Mouse (Mus musculus): Measurements from ENCODE around the gene S100z. TPM values are rescaled to one million over a fixed set of nuclear protein-coding genes. Genes with fewer than 3 reads are reported as not detected.
A peak's percentile ranks its signal among the peaks of the same experiment; 100 is the strongest.

The S100z gene
- total RNA-seq (2017), result not detected in 3 replicates

- ATAC-seq (replicated peaks; ENCODE audit: insufficient number of reproducible peaks, low FRiP score, low TSS enrichment, poor library complexity, severe bottlenecking), result no peak
Measured at GRCm38 (mm10) chr13:95478671-95479413, at the start of gene S100z. S100z (minus strand) TSS chr13:95478721.

- ATAC-seq (replicated peaks; ENCODE audit: insufficient number of reproducible peaks, low FRiP score, low TSS enrichment, poor library complexity, severe bottlenecking), result 0 out of 2 replicates have a peak, but pooled peaks have one; percentile 14
Measured at GRCm38 (mm10) chr13:95524674-95525491, 46.4 kb upstream of the S100z start, which contains the start of gene F2rl1. F2rl1 (minus strand) TSS chr13:95525227.

- ATAC-seq (replicated peaks; ENCODE audit: insufficient number of reproducible peaks, low FRiP score, low TSS enrichment, poor library complexity, severe bottlenecking), result 0 out of 2 replicates have a peak, but pooled peaks have one; percentile 36
Measured at GRCm38 (mm10) chr13:95524424-95524673, 45.8 kb upstream of the S100z start.

GRCm38 (mm10) chr13:95523659-95524423 lies 45.3 kb upstream of the S100z start:
- ATAC-seq (replicated peaks; ENCODE audit: insufficient number of reproducible peaks, low FRiP score, low TSS enrichment, poor library complexity, severe bottlenecking), result 0 out of 2 replicates have a peak, but pooled peaks have one; percentile 15

GRCm38 (mm10) chr13:95522176-95522575 lies 43.7 kb upstream of the S100z start:
- no peak for ATAC-seq (replicated peaks; ENCODE audit: insufficient number of reproducible peaks, low FRiP score, low TSS enrichment, poor library complexity, severe bottlenecking)

GRCm38 (mm10) chr13:95521029-95521428 lies 42.5 kb upstream of the S100z start:
- no peak for ATAC-seq (replicated peaks; ENCODE audit: insufficient number of reproducible peaks, low FRiP score, low TSS enrichment, poor library complexity, severe bottlenecking)

GRCm38 (mm10) chr13:95514756-95515155 lies 36.2 kb upstream of the S100z start:
- ATAC-seq (replicated peaks; ENCODE audit: insufficient number of reproducible peaks, low FRiP score, low TSS enrichment, poor library complexity, severe bottlenecking), result no peak

GRCm38 (mm10) chr13:95510054-95510453 lies 31.5 kb upstream of the S100z start:
- no peak for ATAC-seq (replicated peaks; ENCODE audit: insufficient number of reproducible peaks, low FRiP score, low TSS enrichment, poor library complexity, severe bottlenecking)

- no peak for ATAC-seq (replicated peaks; ENCODE audit: insufficient number of reproducible peaks, low FRiP score, low TSS enrichment, poor library complexity, severe bottlenecking)
Measured at GRCm38 (mm10) chr13:95503279-95503917, 24.9 kb upstream of the S100z start.

GRCm38 (mm10) chr13:95496601-95497000 lies 18.1 kb upstream of the S100z start:
- ATAC-seq (replicated peaks; ENCODE audit: insufficient number of reproducible peaks, low FRiP score, low TSS enrichment, poor library complexity, severe bottlenecking), result no peak

GRCm38 (mm10) chr13:95494812-95495211 lies 16.3 kb upstream of the S100z start:
- ATAC-seq (replicated peaks; ENCODE audit: insufficient number of reproducible peaks, low FRiP score, low TSS enrichment, poor library complexity, severe bottlenecking), result peak; percentile 42; the same call in 1 of the 2 replicates

GRCm38 (mm10) chr13:95493296-95493695 lies 14.8 kb upstream of the S100z start:
- no peak for ATAC-seq (replicated peaks; ENCODE audit: insufficient number of reproducible peaks, low FRiP score, low TSS enrichment, poor library complexity, severe bottlenecking)

- no peak for ATAC-seq (replicated peaks; ENCODE audit: insufficient number of reproducible peaks, low FRiP score, low TSS enrichment, poor library complexity, severe bottlenecking)
Measured at GRCm38 (mm10) chr13:95491327-95491726, 12.8 kb upstream of the S100z start.

GRCm38 (mm10) chr13:95484664-95485063 lies 6.1 kb upstream of the S100z start:
- ATAC-seq (replicated peaks; ENCODE audit: insufficient number of reproducible peaks, low FRiP score, low TSS enrichment, poor library complexity, severe bottlenecking), result no peak

GRCm38 (mm10) chr13:95481428-95481827 lies 2.9 kb upstream of the S100z start:
- peak; percentile 85 for ATAC-seq (replicated peaks; ENCODE audit: insufficient number of reproducible peaks, low FRiP score, low TSS enrichment, poor library complexity, severe bottlenecking)

GRCm38 (mm10) chr13:95477173-95477572 lies 1.3 kb downstream of the S100z start:
- no peak for ATAC-seq (replicated peaks; ENCODE audit: insufficient number of reproducible peaks, low FRiP score, low TSS enrichment, poor library complexity, severe bottlenecking)

- ATAC-seq (replicated peaks; ENCODE audit: insufficient number of reproducible peaks, low FRiP score, low TSS enrichment, poor library complexity, severe bottlenecking), result no peak
Measured at GRCm38 (mm10) chr13:95475124-95475523, 3.4 kb downstream of the S100z start.

GRCm38 (mm10) chr13:95474294-95474693 lies 4.2 kb downstream of the S100z start:
- no peak for ATAC-seq (replicated peaks; ENCODE audit: insufficient number of reproducible peaks, low FRiP score, low TSS enrichment, poor library complexity, severe bottlenecking)

GRCm38 (mm10) chr13:95470970-95471369 lies 7.6 kb downstream of the S100z start:
- no peak for ATAC-seq (replicated peaks; ENCODE audit: insufficient number of reproducible peaks, low FRiP score, low TSS enrichment, poor library complexity, severe bottlenecking)
